Mouse (Mus musculus) embryonic fibroblast, embryonic 13.5 days (primary cell): ENCODE data around the gene Padi1.

ENCODE experiments used
- CTCF ChIP-seq: IDR thresholded peaks from 2 replicates; pipeline ENCODE4 v1.5.1; 2011; ENCODE audit warnings: mild to moderate bottlenecking, control low read depth, low read length, moderate library complexity, borderline replicate concordance; ENCODE audit not compliant: insufficient read depth
- POLR2A ChIP-seq: IDR thresholded peaks from 2 replicates; pipeline ENCODE4 v1.6.1; 2011; ENCODE audit warnings: low read depth, mild to moderate bottlenecking, control low read depth, low read length, moderate library complexity

- TF ChIP-seq CTCF (no peak), POLR2A (no peak)
Observed at GRCm38 (mm10) chr4:140827237-140827636, 18.3 kb downstream of the Padi1 start.
